Mouse (Mus musculus) c-Kit-negative CD71-positive TER-119-positive erythroid progenitor cells, embryonic 14.5 days (primary cell): Measurements from ENCODE around the gene Pmfbp1.
"Not testable (repeated sequence)": the region's sequence is repeated elsewhere in the genome, so short reads cannot be mapped to it uniquely, and the experiment has no call there.

ENCODE experiments used
- DNase-seq: peaks from one replicate; pipeline ENCODE4 v3.0.0-alpha.2; 2013; ENCODE audit warnings: low read depth, low spot score

Pmfbp1 gene

DNA sequence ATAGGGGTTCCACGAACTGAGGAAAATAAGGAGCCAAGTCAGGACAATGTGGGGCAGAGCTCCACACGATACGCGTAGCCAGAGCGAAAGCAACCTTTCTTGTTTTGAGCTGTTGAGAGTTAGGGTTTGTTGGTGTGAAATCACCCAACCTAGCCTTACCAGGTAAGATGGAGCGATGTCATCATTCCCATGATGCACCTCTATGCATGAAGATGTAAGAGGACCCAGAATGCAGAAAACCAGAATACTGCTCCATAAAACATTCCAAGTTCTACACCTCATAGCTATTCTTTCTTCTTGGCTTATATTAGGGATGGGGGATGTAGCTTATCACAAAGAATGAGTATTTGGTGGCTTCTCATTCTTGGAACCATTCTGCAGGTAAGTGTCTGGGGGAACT, at the start of gene Pmfbp1:
Gene Pmfbp1 (plus strand): TSS at position 301 of the 400 bp plus-strand sequence.
- no peak for DNase-seq

GRCm38 (mm10) chr8:109446896-109447295, 46.9 kb upstream of the Pmfbp1 start:
- not testable (repeated sequence) for DNase-seq

DNA sequence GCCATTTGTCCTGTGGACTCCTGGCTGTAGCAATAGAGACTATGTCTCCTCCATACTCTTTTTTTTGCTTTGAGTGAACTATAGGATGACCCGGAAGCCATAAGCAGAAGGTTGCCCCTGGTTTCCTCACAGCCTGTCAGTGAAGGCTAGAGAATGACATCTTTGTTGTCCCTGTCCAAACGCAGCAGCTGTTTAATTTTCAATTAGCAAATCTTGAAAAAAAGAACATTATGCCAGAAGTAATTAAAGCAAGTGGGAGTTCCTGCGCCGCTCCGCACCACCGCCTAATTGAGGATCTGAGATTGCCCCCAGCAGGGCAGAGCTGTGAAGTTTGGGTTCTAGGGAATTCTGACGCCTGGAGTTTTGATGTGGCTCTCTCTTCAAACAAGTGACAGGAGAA, 42.8 kb upstream of the Pmfbp1 start:
- no peak for DNase-seq

DNA sequence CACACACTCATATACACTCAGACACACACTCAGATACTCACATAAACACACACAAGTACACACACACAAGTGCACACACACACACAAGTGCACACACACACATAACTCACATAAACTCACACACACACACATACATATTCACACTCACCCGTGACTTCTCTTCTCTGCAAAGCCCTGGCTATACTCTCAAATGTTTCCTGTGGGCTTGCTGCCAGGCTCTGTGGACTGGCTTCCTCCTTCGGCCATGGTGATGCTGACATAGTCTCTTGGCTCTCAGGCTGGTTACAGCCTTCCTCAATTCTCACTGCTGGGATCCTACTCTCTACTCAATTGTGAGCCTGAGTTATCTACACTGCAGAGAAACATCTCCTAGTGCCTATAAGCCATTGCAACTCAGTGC, 38.7 kb upstream of the Pmfbp1 start:
- no peak for DNase-seq

DNA sequence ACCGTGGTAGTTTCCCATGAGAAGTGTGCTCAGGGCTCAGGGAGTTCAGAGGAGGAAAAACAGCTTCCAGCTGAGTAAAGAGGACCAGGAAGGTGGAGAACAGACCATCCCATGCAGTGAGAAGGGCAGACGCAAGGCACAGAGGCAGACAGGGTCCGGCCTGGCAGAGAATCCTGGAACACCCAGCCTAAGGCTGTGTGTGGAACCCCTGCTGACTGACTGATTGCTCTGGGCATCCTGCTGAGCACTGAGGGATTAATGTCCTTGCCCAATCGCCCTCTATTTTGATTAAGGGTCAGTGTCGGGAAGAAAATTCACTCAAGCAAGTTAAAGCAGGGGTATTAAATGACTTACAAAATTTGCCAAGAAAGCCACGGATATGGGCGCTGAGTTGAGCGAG, 36.4 kb upstream of the Pmfbp1 start:
- no peak for DNase-seq

- DNase-seq = no peak
These were observed 35.2 kb upstream of the Pmfbp1 start for GRCm38 (mm10) chr8:109458580-109458979.

DNA sequence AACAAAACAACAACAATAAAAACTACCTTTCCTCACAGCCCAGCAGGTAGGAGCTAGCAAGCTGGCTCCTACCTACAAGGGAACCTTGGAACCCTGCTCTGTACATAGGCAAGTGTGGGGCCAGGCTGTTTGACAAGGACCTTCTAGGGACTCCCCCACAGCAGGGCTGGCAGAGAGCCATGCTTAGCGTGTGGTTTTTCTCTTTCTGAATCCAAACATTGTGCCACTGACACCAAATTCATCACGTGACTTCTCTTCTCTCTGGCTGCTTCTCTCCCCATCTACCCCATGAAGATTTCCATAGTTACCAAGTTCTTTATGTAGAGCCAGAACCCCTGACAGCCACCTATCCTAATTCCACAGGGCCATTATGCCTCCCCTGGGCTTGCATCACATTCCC, 30.8 kb upstream of the Pmfbp1 start:
- no peak for DNase-seq

GRCm38 (mm10) chr8:109463677-109464313, 30.0 kb upstream of the Pmfbp1 start:
- DNase-seq = no peak

DNA sequence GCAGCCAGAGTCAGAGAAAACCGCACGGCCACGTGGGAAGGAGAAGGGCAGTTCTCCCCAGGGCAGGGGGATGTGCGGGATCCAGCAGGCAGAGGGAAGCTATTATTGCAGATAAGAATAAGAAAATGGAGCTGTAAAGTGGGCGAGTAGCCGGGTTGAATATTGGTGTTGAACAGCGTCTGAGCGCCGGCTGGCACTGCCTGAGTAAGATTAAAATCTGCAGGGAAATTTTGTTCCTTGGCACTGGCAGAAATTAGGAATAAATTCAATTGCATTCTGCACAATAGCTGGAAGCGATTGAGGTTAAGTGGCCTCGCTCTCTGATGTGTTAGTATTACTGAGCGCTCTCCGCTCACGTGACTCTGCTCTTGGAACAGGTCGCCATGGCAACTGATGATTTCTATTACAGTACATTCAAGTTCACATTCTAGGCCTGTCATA, 29.4 kb upstream of the Pmfbp1 start:
- no peak for DNase-seq

GRCm38 (mm10) chr8:109465056-109465455, 28.8 kb upstream of the Pmfbp1 start:
- DNase-seq = no peak

DNA sequence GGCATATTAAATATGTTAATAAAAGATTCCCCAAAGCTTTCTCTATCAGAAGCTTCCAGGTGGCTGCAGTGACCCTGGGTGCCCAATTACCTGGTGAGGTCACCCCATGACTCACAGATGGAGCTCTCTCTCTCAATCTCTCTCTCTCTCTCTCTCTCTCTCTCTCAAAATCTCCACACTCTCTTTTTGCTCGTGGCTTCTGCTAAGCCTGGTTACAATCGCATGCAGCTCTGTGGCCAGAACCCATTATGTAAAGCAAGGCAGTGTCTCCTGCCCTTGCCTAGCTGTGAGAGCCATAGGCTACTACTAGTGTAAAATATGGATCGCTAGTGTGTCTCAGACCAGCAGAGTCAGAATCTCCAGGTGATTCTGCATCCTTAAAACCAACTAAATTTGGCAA, 28.1 kb upstream of the Pmfbp1 start:
- DNase-seq = no peak

- no peak for DNase-seq
These were observed 26.3 kb upstream of the Pmfbp1 start for GRCm38 (mm10) chr8:109467516-109467915.

DNA sequence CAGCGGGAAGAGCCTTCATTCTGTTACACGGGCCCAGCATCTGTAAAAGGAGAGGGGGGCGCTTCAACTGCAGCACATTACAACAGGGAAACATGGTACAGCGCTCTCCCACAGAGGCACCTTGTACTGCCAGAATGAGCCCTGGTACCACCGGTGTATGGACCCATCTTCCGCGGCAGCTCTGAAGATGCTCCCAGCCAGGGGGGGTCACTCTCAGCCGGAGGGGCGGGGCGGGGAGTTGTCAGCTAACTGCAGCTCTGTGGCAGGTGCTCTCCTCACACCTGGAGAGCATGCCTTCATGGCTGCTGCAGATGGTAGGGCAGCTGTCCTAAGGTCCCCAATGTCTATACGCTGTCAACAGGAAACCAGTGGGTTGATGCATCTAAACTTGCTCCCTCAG, 25.7 kb upstream of the Pmfbp1 start:
- no peak for DNase-seq

DNA sequence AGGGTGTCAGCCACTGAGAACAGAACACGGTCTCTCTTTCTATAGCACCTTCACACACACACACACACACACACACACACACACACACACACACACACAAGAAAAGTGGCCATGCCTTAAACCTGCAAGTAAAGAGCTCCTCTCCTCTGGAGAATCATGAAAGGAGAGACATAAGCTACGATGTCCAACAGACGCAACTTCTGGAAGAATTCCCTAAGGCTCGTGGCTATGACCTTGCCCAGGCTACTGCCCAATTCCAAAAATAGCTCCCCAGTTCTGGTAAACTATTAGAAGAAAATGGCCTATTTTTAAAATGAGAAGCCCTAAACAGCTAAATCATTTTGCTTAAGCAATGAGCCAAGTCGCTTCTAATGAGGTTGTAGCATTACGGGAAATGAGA, 22.0 kb upstream of the Pmfbp1 start:
- DNase-seq = no peak

DNA sequence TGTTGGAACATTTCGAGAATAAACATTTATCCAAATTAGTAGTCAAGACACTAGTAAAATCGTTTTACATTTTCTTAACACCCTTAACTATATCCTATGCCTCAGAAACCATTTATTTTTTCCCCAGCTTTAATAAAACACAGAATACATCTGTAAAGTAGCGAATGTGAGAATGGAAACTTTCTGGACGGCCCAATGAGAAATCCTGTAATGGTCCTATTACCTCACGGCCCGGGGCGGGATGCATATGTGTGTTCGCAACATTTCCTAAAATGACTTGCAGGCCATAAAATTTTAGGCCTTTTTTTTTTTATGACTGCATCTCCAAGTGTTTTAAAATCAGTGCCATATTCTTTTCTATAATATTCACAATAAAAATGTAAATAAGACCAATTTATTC, 21.4 kb upstream of the Pmfbp1 start:
- DNase-seq = no peak

DNA sequence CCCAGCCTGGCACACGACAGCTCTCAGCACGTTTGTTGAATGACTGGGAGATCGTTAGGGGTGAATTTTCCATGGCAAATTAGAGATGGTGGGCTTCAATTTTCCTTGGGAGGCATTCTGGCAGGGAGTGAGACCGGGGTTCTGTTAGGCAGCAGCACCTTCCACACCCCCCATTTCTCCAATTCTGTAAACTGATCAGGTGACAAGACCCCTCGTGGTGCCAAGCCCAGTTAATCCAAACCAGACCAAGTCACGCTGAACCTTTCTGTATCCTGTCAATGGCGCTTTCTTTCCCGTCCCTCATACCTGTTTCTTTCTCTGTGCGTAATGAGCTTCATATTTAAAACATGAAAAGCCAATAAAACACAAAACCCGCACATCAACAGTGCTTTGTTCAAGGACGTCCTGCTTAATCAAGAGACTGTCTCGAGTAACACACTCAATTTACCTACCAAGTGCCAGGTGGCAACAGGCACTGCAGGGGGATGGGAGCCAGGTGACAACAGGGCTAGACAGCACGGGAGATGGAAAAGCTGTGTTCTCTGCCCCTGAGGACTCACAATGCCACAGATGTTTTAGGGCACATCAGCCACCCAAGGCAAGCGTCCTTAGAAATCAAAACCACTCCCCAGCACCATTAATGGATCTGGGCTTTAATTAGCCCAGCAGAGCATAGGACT, 19.2 kb upstream of the Pmfbp1 start:
- DNase-seq = no peak

DNA sequence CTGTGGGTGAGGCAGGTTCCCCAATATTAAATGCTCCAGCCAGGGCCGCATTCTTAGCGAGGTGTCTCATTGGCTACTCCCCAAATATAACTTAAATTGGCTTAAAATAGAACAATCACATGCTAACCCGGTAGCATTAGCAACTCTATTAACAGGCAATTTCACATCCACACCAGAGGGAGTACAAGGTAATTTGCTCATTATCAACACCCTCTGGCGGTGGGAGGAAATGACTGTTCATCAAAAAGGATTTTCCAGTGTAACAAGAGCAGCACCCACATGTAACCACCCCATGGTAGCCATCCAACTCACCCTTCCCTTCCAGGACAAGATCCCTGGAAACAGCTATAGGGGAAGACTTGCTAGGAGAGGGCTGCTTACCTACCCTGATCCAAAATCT, 18.4 kb upstream of the Pmfbp1 start:
- no peak for DNase-seq

GRCm38 (mm10) chr8:109478586-109478985, 15.2 kb upstream of the Pmfbp1 start:
- DNase-seq = no peak

GRCm38 (mm10) chr8:109484741-109485140, 9.1 kb upstream of the Pmfbp1 start:
- no peak for DNase-seq

DNA sequence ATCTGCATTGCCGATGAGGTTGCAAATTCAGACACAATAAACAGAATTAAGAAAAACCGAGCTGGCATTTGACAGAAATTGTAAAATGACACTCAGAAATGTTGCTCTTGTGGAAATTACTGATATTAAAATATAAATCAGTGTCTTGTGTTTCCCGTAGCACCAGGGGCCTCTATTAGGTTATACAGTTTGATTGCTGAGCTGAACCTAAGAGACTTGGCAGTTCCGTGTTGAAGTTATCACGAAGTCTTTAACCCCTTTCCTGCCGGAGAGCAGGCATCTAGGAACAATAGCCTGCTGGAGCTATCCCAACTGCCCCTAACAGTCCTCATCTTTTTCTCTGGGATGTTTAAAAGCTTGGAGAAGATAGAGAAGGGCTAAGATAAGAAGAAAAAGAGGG, 8.3 kb upstream of the Pmfbp1 start:
- no peak for DNase-seq

DNA sequence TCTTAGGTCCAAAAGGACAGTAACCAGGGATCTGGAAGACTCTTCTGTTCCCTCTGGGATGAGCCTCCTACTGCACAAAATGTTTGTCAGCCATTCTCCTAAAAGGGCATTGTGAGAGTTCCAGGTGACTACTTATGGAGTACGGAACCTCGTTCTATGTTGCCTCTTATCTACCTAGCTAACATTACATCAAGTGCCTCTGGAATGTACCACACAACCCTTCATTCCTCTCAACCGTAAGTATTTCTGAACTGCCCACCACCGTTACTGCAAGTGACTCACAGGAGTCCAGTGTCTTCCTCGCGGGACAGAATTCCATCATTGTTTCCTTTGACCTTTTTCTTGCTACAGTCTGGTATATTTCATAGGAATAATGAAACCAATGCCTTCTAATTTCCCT, 1.0 kb upstream of the Pmfbp1 start:
- no peak for DNase-seq

GRCm38 (mm10) chr8:109494601-109495000, 774 bp downstream of the Pmfbp1 start:
- no peak for DNase-seq

DNA sequence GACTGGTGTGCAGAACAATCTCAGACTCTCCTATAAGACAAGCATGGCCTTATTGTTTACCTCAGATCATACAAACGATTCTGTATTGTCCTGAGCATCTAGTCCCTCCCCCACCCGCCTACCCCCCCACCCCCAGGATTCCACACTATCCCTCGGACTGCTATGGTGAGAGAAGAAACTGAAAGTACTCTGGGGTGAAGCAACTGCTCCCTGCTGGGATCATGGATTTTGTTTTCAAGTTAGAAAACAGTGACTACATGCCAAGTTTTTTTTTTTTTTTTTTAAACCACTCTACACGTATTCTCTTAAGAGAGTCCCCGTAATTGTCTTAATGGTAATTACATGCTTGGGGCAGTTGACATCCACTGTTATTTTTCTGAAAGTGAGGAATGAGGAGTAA, 3.6 kb downstream of the Pmfbp1 start:
- no peak for DNase-seq
